Mouse (Mus musculus) frontal cortex, adult (tissue): ENCODE data around the gene Wnt2b.

ENCODE experiments used
- ATAC-seq: cut with Nextera tagmentation; 2 replicates; pipeline ENCODE4 v1.9.2; 2017; ENCODE audit warnings: mild to moderate bottlenecking, moderate library complexity, mixed read lengths; ENCODE audit not compliant: low TSS enrichment

Wnt2b gene

GRCm38 (mm10) chr3:104896141-104896540 is 65.6 kb downstream of the Wnt2b start:
- ATAC-seq = no peak
